Mouse (Mus musculus) bone marrow macrophage, adult 2 months (primary cell): ENCODE results near the gene Rps6kb1.

ENCODE experiments used
- CTCF ChIP-seq: IDR thresholded peaks from 2 replicates; pipeline ENCODE4 v1.5.1; 2012; ENCODE audit warnings: low read depth, mild to moderate bottlenecking, low read length, moderate library complexity
- POLR2A ChIP-seq: IDR thresholded peaks from 2 replicates; pipeline ENCODE4 v1.6.1; 2012; ENCODE audit warnings: mild to moderate bottlenecking, low read depth, low read length, borderline replicate concordance

DNA sequence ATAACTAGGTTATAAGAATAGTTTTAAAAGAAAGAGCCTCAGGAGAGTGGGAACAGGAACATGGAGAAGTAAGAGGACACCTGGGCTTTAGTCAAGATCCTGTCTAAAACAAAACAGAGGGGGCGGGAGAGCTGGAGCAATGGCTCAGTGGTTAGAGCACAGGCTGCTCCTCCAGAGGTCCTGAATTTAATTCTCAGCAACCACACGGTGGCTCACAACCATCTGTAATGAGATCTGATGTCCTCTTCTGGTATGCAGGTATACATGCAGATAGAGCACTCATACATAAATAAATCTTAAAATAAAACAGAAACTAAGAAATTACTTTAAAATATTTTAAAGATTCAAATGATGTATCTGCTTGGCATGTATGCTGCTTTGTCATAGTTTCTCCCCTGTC lies 28.0 kb upstream of the Rps6kb1 start:
- TF ChIP-seq POLR2A (no peak), CTCF (no peak)
